Mouse (Mus musculus) G1E (cell line): Measurements from ENCODE around the gene Gm10309.

ENCODE experiments used
- CTCF ChIP-seq: IDR thresholded peaks from 2 replicates; pipeline ENCODE4 v1.5.1; 2012; ENCODE audit warnings: low read depth, low read length, inconsistent platforms, mixed read lengths
- GATA1 ChIP-seq: IDR thresholded peaks from 2 replicates; pipeline ENCODE4 v1.6.1; 2012; ENCODE audit warnings: borderline replicate concordance, low read length, inconsistent platforms, mixed read lengths

- TF ChIP-seq GATA1 (no peak), CTCF (no peak)
Measured at GRCm38 (mm10) chr17:86466871-86467270, 38.2 kb downstream of the Gm10309 start.
